ENCODE assay signal across 26 mouse cellular contexts in the genomic region with DNA sequence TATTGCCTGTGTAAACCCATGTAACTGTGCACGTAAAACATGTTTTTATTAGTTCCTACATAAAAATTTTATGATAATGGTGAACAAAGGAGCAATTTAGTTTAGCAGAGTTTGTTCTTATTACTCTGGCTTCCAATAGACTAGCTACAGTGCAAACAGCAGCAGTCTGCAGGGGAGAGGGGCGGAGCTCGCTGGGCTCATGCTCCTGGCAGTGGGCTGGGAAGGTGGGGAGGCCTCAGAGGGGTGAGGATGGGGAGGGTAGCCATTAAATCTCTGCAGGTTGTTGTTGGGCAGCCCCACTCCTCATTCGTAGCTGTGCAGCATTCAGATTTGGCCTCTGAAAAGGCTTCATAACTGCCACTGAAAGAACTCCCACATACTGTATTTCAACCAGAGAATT.
DNase-seq lines count a peak whose midpoint lies in the region; ATAC-seq lines count a peak whose summit lies in the region.
"Had no signal": no experiment of that assay in that cellular context is flagged by ENCODE, and none has a peak within 500 bp of the region (broad histone marks: within the 10 kb centered on the region; RNA-seq: fewer than 3 reads in every experiment).

No protein-coding gene starts in this region.

- WGBS in hindbrain, embryonic 13.5 days = 67% methylated on average over 4 of the region's 4 CpGs
- WGBS in hindbrain, embryonic 11.5 days = 64% methylated on average over 4 of the region's 4 CpGs
- WGBS in midbrain, embryonic 16.5 days = 59% methylated on average over 4 of the region's 4 CpGs
- WGBS in midbrain, embryonic 10.5 days = 75% methylated on average over 4 of the region's 4 CpGs
- WGBS in limb, embryonic 12.5 days = 32% methylated on average over 4 of the region's 4 CpGs
- 26% methylated on average over 4 of the region's 4 CpGs for WGBS in neural tube, embryonic 15.5 days

- H3K4me2 ChIP-seq in hindbrain, embryonic 13.5 days = no peak overlapping the region
- H3K4me2 ChIP-seq in hindbrain, embryonic 11.5 days (replicated peaks; ENCODE audit: low read depth, low read length) = no peak overlapping the region
- H3K4me2 ChIP-seq in midbrain, embryonic 16.5 days (ENCODE audit: low read length) = no peak overlapping the region
- H3K4me2 ChIP-seq in limb, embryonic 12.5 days = no peak overlapping the region
- H3K4me2 ChIP-seq in neural tube, embryonic 15.5 days = no peak overlapping the region
- H3K4me2 ChIP-seq: forebrain, embryonic 15.5 days; kidney, embryonic 15.5 days; lung, embryonic 14.5 days had no signal

- no peak overlapping the region for H3K9ac ChIP-seq in hindbrain, embryonic 13.5 days
- no peak overlapping the region for H3K9ac ChIP-seq in hindbrain, embryonic 11.5 days (ENCODE audit: low read depth, low read length)
- H3K9ac ChIP-seq in midbrain, embryonic 16.5 days (ENCODE audit: low read depth, low read length) = no peak overlapping the region
- no peak overlapping the region for H3K9ac ChIP-seq in limb, embryonic 12.5 days (replicated peaks)
- H3K9ac ChIP-seq in neural tube, embryonic 15.5 days (replicated peaks) = no peak overlapping the region
- H3K9ac ChIP-seq: forebrain, embryonic 15.5 days; kidney, embryonic 15.5 days; liver, embryonic 14.5 days; lung, embryonic 14.5 days had no signal

- peak overlapping the region; percentile 55 for H3K27ac ChIP-seq in hindbrain, embryonic 13.5 days
- no peak overlapping the region for H3K27ac ChIP-seq in hindbrain, embryonic 11.5 days (ENCODE audit: low read depth, low read length)
- H3K27ac ChIP-seq in midbrain, embryonic 16.5 days (ENCODE audit: low read length) = no peak overlapping the region
- H3K27ac ChIP-seq in midbrain, embryonic 10.5 days (replicated peaks) = no peak overlapping the region
- peak overlapping the region; percentile 47; the same call in 1 of the 2 replicates for H3K27ac ChIP-seq in limb, embryonic 12.5 days
- H3K27ac ChIP-seq in neural tube, embryonic 15.5 days (replicated peaks) = peak overlapping the region; percentile 52
- H3K27ac ChIP-seq: forebrain, embryonic 15.5 days; heart, embryonic 10.5 days; kidney, embryonic 15.5 days; liver, embryonic 14.5 days had no signal

- no peaks in the 10 kb centered on the region for H3K36me3 ChIP-seq in hindbrain, embryonic 13.5 days
- H3K36me3 ChIP-seq in hindbrain, embryonic 11.5 days (ENCODE audit: control insufficient read depth, insufficient read depth, low read length) = no peaks in the 10 kb centered on the region
- no peaks in the 10 kb centered on the region for H3K36me3 ChIP-seq in midbrain, embryonic 16.5 days (ENCODE audit: control insufficient read depth, insufficient read depth, low read length)
- no peaks in the 10 kb centered on the region for H3K36me3 ChIP-seq in midbrain, embryonic 10.5 days
- H3K36me3 ChIP-seq in limb, embryonic 12.5 days = no peaks in the 10 kb centered on the region; the same call in 1 of the 2 replicates
- no peaks in the 10 kb centered on the region for H3K36me3 ChIP-seq in neural tube, embryonic 15.5 days
- H3K36me3 ChIP-seq: forebrain, embryonic 15.5 days; heart, embryonic 10.5 days; kidney, embryonic 15.5 days had no signal

- H3K4me3 ChIP-seq in hindbrain, embryonic 13.5 days = no peak overlapping the region
- H3K4me3 ChIP-seq in hindbrain, embryonic 11.5 days (ENCODE audit: low read depth, low read length) = no peak overlapping the region
- no peak overlapping the region for H3K4me3 ChIP-seq in midbrain, embryonic 16.5 days (ENCODE audit: low read depth, low read length)
- no peak overlapping the region for H3K4me3 ChIP-seq in midbrain, embryonic 10.5 days
- H3K4me3 ChIP-seq in limb, embryonic 12.5 days (replicated peaks) = no peak overlapping the region
- H3K4me3 ChIP-seq in neural tube, embryonic 15.5 days (replicated peaks) = no peak overlapping the region
- H3K4me3 ChIP-seq: erythroblast, embryonic 14.5 days; forebrain, embryonic 15.5 days; heart, embryonic 10.5 days; kidney, embryonic 15.5 days had no signal

- DNase-seq in hindbrain, embryonic 11.5 days (ENCODE audit: low spot score) = no peak
- DNase-seq in midbrain, embryonic 10.5 days (ENCODE audit: low spot score) = no peak
- no peak for DNase-seq in kidney, adult 8-10 months
- DNase-seq: adrenal gland, postnatal 25 days; B cell, adult 2 months; cerebellum, adult 11-12 months; cerebellum, adult 9-11 months; gastrocnemius, postnatal 14 days; heart, postnatal 36 days; kidney, adult 11 months; kidney, postnatal 25 days; liver; lung, embryonic 14.5 days; lung, postnatal 14 days; thymus, adult 2 months; thymus, postnatal 4 days had no signal

- ATAC-seq in hindbrain, embryonic 13.5 days (ENCODE audit: low FRiP score) = peak; percentile 65; the same call in 1 of the 2 replicates
- no peak for ATAC-seq in hindbrain, embryonic 11.5 days (ENCODE audit: low FRiP score)
- ATAC-seq in midbrain, embryonic 16.5 days = peak; percentile 48; the same call in 1 of the 2 replicates
- peak; percentile 84 for ATAC-seq in limb, embryonic 12.5 days (ENCODE audit: insufficient number of reproducible peaks, insufficient read depth, low FRiP score, low TSS enrichment, low read depth)
- peak; percentile 91 for ATAC-seq in neural tube, embryonic 15.5 days (ENCODE audit: low FRiP score)
- ATAC-seq: forebrain, embryonic 15.5 days; inflammation-experienced regulatory T-cells, adult 6 months had no signal

- no peaks in the 10 kb centered on the region for H3K9me3 ChIP-seq in hindbrain, embryonic 13.5 days
- no peaks in the 10 kb centered on the region for H3K9me3 ChIP-seq in hindbrain, embryonic 11.5 days (ENCODE audit: control insufficient read depth, low read length)
- no peaks in the 10 kb centered on the region for H3K9me3 ChIP-seq in midbrain, embryonic 16.5 days (replicated peaks; ENCODE audit: control insufficient read depth, low read length, poor library complexity, severe bottlenecking)
- no peaks in the 10 kb centered on the region for H3K9me3 ChIP-seq in midbrain, embryonic 10.5 days (replicated peaks)
- no peaks in the 10 kb centered on the region for H3K9me3 ChIP-seq in limb, embryonic 12.5 days
- H3K9me3 ChIP-seq in neural tube, embryonic 15.5 days (replicated peaks) = no peaks in the 10 kb centered on the region
- H3K9me3 ChIP-seq: forebrain, embryonic 15.5 days; heart, embryonic 10.5 days; kidney, embryonic 15.5 days had no signal

- H3K27me3 ChIP-seq in hindbrain, embryonic 13.5 days = no peaks in the 10 kb centered on the region
- no peaks in the 10 kb centered on the region for H3K27me3 ChIP-seq in hindbrain, embryonic 11.5 days (ENCODE audit: control insufficient read depth, insufficient read depth, low read length)
- no peaks in the 10 kb centered on the region for H3K27me3 ChIP-seq in midbrain, embryonic 16.5 days (ENCODE audit: control insufficient read depth, insufficient read depth, low read depth, low read length)
- H3K27me3 ChIP-seq in midbrain, embryonic 10.5 days (ENCODE audit: low read depth, poor library complexity, severe bottlenecking) = no peaks in the 10 kb centered on the region
- H3K27me3 ChIP-seq in limb, embryonic 12.5 days = peaks cover 8% of the 10 kb centered on the region; the same call in 1 of the 2 replicates
- H3K27me3 ChIP-seq in neural tube, embryonic 15.5 days (replicated peaks) = no peaks in the 10 kb centered on the region
- H3K27me3 ChIP-seq: forebrain, embryonic 15.5 days; kidney, embryonic 15.5 days had no signal

- peaks cover 16% of the 10 kb centered on the region for H3K4me1 ChIP-seq in hindbrain, embryonic 13.5 days (replicated peaks)
- no peaks in the 10 kb centered on the region for H3K4me1 ChIP-seq in hindbrain, embryonic 11.5 days (replicated peaks; ENCODE audit: control insufficient read depth, insufficient read depth, low read length)
- peaks cover 12% of the 10 kb centered on the region for H3K4me1 ChIP-seq in midbrain, embryonic 16.5 days (ENCODE audit: control insufficient read depth, insufficient read depth, low read length)
- H3K4me1 ChIP-seq in midbrain, embryonic 10.5 days = peaks cover 17% of the 10 kb centered on the region
- peaks cover 17% of the 10 kb centered on the region for H3K4me1 ChIP-seq in limb, embryonic 12.5 days (replicated peaks)
- peaks cover 30% of the 10 kb centered on the region for H3K4me1 ChIP-seq in neural tube, embryonic 15.5 days
- H3K4me1 ChIP-seq: heart, embryonic 10.5 days had no signal

Comparison
In these comparisons a context has a peak if more than half of its experiments do, and no peak if none do; other contexts are left out.
1. H3K27ac ChIP-seq: peak in hindbrain, embryonic 13.5 days (single experiment), limb, embryonic 12.5 days (single experiment) and neural tube, embryonic 15.5 days (single experiment); none in hindbrain, embryonic 11.5 days (single experiment), midbrain, embryonic 16.5 days (single experiment) and midbrain, embryonic 10.5 days (single experiment).